In genomic region chr6:77446861-77447260, GRCm38 (mm10) we compare ENCODE assay signal across 17 mouse cellular contexts.
"Had no signal": no experiment of that assay in that cellular context is flagged by ENCODE, and none has a peak within 500 bp of the region (broad histone marks: within the 10 kb centered on the region; RNA-seq: fewer than 3 reads in every experiment).

No protein-coding gene starts in this region.

- ATAC-seq: liver, embryonic 12.5 days; liver, postnatal 0 days; lung, postnatal 0 days; midbrain, embryonic 13.5 days; midbrain, embryonic 15.5 days; midbrain, embryonic 16.5 days had no signal

- DNase-seq: left cerebral cortex, postnatal 4 days; liver; liver, embryonic 13.5 days; liver, postnatal 0 days; lung, adult 18-20 months; lung, adult 2 months; lung, embryonic 14.5 days; lung, postnatal 10 days; lung, postnatal 14 days; lung, postnatal 36 days; lung, postnatal 4 days; midbrain, embryonic 14.5 days had no signal
